Mouse (Mus musculus) urinary bladder, postnatal 4 days (tissue): ENCODE data around the gene Ifngr2.

Experiments used
- DNase-seq, 2 experiments: peaks; one replicate each; pipeline ENCODE4 v3.0.0; 2021 to 2022; ENCODE audit warnings: low spot score in 2 of 2

Gene Ifngr2

GRCm38 (mm10) chr16:91565292-91565951, 18.6 kb downstream of the Ifngr2 start:
- no peak for DNase-seq

- no peak for DNase-seq
These were observed 19.1 kb downstream of the Ifngr2 start for GRCm38 (mm10) chr16:91566002-91566401.

GRCm38 (mm10) chr16:91568960-91569359, 22.1 kb downstream of the Ifngr2 start:
- no peak for DNase-seq

- DNase-seq: no peak
These were observed 24.2 kb downstream of the Ifngr2 start for GRCm38 (mm10) chr16:91571105-91571504.

- no peak for DNase-seq
These were observed 28.3 kb downstream of the Ifngr2 start for GRCm38 (mm10) chr16:91575151-91575550.

GRCm38 (mm10) chr16:91578980-91579720, 32.3 kb downstream of the Ifngr2 start:
- DNase-seq: no peak

GRCm38 (mm10) chr16:91582307-91582706, 35.4 kb downstream of the Ifngr2 start:
- no peak for DNase-seq

GRCm38 (mm10) chr16:91585617-91586016, 38.7 kb downstream of the Ifngr2 start:
- DNase-seq: no peak

- DNase-seq: no peak
These were observed 39.4 kb downstream of the Ifngr2 start for GRCm38 (mm10) chr16:91586244-91586643.

- DNase-seq: no peak
These were observed 41.0 kb downstream of the Ifngr2 start for GRCm38 (mm10) chr16:91587730-91588453.

- DNase-seq: no peak
These were observed 41.8 kb downstream of the Ifngr2 start for GRCm38 (mm10) chr16:91588703-91589102.

- no peak for DNase-seq
These were observed 45.3 kb downstream of the Ifngr2 start for GRCm38 (mm10) chr16:91592162-91592561.

GRCm38 (mm10) chr16:91593262-91593661, 46.4 kb downstream of the Ifngr2 start:
- DNase-seq: no peak

- no peak for DNase-seq
These were observed 48.2 kb downstream of the Ifngr2 start for GRCm38 (mm10) chr16:91595076-91595475.

- no peak for DNase-seq
These were observed 49.5 kb downstream of the Ifngr2 start for GRCm38 (mm10) chr16:91596397-91596778.

- DNase-seq: no peak
These were observed 50.2 kb downstream of the Ifngr2 start for GRCm38 (mm10) chr16:91596779-91597671.

GRCm38 (mm10) chr16:91597672-91598010, 50.8 kb downstream of the Ifngr2 start, which contains the start of gene Tmem50b:
Tmem50b (minus strand) TSS chr16:91597800.
- DNase-seq: peak; percentile 97 to 98

GRCm38 (mm10) chr16:91599242-91599641, 52.4 kb downstream of the Ifngr2 start:
- DNase-seq: no peak

GRCm38 (mm10) chr16:91601081-91601480, 54.2 kb downstream of the Ifngr2 start:
- DNase-seq: no peak

GRCm38 (mm10) chr16:91601693-91602092, 54.8 kb downstream of the Ifngr2 start:
- DNase-seq: no peak

GRCm38 (mm10) chr16:91605156-91605555, 58.3 kb downstream of the Ifngr2 start:
- no peak for DNase-seq

- DNase-seq: no peak
These were observed 60.1 kb downstream of the Ifngr2 start for GRCm38 (mm10) chr16:91606958-91607357.
